Mouse (Mus musculus) inflammation-experienced regulatory T-cells, adult 6 months (primary cell): Measurements from ENCODE around the gene Ncapg2. TPM values are rescaled to one million over a fixed set of nuclear protein-coding genes. Genes with fewer than 3 reads are reported as not detected.

Experiments
- ATAC-seq: one replicate; pipeline ENCODE4 v1.8.0; 2017
- polyA plus RNA-seq, 3 experiments: library from polyadenylated mRNA; unstranded; fragments of 100-300 nt; shearing (Covaris generic); gene quantifications; one replicate each; pipeline ENCODE4 v1.2.1; 2017

The Ncapg2 gene
- 10 to 100 TPM in 1 of 3 experiments, 1 to 10 TPM in 2; 4.6 to 54.0 (median 5.7) TPM for polyA plus RNA-seq

DNA sequence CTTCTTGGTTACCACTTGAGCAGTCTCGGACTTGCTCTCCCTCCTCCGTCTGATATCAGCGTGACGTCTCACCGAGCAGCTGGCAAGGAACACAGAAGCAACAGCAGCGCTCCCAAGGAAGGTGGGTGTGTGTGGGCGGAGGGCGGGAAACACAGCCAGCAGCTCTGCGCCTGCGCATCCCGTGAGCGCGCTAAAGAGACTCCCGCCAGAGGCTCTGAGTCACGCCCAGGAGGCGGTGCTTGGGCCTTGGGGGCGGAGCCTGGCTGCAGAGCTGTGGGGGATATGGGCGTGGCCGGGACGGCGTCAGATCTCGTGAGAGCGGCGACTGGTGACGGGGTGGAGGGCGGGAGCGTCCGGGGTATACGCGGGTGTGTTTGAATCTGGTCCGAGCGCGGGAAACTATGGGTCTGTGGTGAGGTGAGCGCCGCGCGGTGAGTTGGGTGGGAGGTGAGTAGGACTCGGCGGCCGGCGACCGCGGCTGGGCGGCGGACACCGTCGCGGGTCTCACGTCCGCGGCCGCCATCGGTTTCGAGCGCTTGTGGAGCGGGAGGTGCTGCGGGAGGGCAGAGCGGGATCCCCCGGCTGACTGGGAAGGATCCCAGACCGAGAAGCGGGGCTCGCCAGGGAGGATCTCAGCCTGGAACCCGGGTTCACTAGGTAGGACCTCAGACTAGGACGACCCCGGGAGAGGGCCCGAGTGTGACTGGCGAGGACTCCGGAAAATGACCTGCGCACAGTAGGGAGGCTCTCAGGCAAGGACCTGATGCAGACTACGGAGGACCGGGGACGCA, at the start of gene Ncapg2:
Gene Ncapg2 (plus strand): TSS at position 358 of the 791 bp plus-strand sequence.
- ATAC-seq = peak; percentile 99

GRCm38 (mm10) chr12:116362091-116362490, 43.1 kb upstream of the Ncapg2 start:
- ATAC-seq = no peak

DNA sequence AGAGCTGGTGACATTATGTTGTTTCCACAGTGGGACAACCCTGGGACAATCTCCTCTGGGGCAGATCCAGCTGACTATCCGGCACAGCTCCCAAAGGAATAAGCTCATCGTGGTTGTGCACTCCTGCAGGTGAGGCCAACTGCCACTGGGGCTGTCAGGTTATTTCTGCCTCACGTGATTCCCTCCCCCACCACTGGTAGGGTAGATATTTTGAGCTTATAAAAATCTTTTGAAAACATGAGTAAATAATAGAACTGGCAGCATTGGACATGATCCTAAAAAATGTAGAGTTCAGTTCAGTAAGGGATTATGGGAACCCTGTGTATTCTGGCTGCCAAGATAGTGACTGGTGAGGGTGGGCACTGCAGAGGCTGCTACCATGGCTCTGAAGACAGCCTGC, 38.3 kb upstream of the Ncapg2 start:
- ATAC-seq = no peak

DNA sequence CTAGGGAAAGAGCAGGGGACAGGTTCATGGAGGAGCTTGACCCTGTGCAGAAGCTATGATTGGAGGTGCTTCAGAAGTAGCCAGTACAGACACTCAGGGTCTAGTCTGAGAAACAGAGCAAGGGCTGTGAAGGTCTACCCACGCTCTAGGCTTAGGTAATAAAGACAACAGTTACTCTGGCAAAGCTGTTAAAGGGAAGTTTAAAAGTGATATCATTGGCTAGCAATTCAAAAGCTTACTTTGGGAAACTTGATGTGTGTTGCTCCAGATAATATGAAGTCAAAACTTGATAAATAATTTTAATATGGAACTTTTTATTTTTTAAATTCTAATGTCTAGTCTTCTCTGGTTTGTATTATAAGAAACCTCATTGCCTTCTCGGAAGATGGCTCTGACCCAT, 37.9 kb upstream of the Ncapg2 start:
- no peak for ATAC-seq

- no peak for ATAC-seq
Measured at GRCm38 (mm10) chr12:116368857-116369256, 36.3 kb upstream of the Ncapg2 start.

- ATAC-seq = no peak
Measured at GRCm38 (mm10) chr12:116383101-116383500, 22.1 kb upstream of the Ncapg2 start.

- ATAC-seq = peak; percentile 56
Measured at GRCm38 (mm10) chr12:116383995-116384394, 21.2 kb upstream of the Ncapg2 start.

DNA sequence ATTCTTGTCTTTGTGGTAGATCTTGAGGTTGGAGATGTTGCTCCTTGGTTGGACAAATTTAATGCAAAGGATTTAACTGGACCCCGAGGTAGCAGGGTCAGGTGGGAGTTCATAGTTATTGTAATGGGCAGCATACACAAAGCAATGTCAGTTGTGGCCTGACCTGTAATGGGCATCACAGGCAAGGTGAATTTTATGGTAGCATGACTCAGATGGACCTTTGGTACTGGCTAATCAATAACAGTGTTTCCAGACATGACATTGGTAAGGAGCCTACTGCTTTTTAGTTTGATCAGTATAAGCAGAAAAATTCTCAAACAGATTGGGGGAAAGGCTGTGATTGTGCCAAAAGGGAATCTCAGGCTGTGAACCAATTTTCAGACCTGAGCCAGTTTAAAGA, 18.4 kb upstream of the Ncapg2 start:
- ATAC-seq = no peak

DNA sequence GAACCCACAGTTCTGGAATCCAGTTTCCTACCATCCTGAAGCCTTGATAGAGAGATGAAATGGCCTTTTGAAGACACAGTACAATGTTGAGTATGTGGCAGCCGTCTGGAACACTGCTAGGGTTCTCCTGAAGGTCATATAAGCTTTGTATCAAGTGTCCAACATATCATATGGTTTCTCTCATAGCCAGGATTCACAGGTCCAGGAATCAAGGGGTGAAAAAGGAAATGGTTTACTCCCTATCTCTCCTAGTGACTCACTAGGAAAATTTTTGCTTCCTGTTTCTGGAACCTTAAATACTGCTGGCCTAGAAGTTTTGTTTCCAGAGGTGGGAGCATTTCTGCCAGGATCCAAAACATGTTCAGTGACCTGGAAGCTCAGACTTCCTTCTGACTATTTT, 15.3 kb upstream of the Ncapg2 start:
- ATAC-seq = no peak

GRCm38 (mm10) chr12:116394327-116394726, 10.9 kb upstream of the Ncapg2 start:
- ATAC-seq = no peak

DNA sequence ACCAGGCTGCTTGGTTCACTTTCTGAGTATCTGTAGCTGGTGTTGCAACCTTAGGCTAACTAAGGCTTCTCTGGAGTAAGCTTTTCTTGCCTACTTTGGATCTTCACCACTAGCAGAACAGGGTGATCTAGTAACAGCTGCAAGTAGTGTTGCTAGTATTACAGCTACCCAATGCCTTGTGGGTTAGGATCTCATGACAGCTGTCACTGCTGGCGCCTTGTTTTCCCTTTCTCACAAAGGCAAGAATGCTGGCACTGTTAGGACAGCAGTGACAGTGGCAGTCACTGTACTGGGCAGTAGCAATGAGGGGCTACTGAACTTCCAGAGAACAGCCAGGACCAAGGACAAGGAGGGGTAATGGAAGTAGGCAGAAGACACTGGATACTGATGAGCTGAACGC, 9.9 kb upstream of the Ncapg2 start:
- ATAC-seq = no peak

- no peak for ATAC-seq
Measured at GRCm38 (mm10) chr12:116396072-116396695, 9.0 kb upstream of the Ncapg2 start.

DNA sequence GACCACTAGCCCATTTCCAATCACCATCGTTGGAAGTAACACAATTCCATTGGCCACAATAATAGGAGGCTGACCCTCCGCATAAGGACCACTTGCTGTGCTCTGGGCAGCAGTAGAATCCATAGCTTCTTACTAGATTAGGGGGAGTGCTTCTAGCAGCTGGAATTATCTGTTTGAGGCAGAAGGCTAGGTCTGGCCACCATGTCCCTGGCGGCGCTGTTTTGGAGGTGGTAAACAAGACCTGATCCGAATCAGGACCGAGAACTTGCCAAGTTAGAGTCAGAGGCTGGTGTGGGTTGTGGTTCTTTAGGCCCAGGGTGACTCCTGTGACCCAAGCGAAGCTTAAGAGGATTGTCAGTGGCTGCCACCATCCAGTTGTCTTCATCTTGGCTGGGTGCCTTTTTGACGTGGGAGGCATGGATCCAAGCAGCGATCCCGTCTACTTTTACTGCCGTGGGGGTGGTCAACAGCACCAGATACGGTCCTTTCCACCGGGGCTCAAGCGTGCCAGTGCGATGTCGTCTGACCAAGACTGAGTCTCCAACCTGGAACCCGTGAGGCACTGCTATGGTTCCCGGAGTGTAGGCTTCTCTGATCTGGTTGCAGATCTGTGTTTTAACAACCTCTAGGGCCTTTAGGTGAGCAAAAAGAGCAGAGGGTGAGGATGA, 1.1 kb upstream of the Ncapg2 start:
- ATAC-seq = no peak

DNA sequence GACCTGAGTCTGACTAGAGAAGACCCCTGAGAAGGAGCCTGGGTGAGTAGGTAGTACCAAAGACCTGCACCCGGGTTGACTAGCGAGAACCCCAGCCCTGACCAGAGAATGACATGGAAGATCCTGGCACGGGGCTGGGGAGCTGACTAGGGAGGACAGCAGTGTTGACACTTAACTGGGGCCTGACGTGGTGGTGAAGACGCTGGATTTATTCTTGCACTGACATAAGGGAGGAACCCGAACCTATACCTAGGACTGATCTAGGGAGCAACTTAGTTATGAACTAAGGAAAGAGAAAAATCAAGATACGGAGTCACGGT, 594 bp downstream of the Ncapg2 start:
- ATAC-seq = no peak

DNA sequence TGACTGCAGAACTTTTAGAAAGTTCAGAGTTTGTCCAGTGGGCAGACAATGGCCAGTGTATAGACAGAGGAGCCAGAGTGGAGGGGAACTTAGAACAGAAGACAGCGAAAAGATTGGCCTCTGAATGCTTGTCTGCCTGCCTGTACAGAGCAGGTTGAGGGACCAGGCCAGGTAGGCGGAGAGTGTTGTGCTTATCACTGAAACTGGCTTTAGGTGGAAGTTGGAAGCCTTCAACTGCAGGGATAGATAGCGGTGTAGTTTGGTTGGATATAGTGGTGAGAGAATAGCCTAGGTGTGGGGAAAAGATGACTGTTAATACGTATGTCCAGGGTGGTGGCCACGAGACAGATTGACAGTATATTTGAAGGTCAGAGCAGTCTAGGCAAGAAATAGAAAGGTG, 2.7 kb downstream of the Ncapg2 start:
- ATAC-seq = no peak

DNA sequence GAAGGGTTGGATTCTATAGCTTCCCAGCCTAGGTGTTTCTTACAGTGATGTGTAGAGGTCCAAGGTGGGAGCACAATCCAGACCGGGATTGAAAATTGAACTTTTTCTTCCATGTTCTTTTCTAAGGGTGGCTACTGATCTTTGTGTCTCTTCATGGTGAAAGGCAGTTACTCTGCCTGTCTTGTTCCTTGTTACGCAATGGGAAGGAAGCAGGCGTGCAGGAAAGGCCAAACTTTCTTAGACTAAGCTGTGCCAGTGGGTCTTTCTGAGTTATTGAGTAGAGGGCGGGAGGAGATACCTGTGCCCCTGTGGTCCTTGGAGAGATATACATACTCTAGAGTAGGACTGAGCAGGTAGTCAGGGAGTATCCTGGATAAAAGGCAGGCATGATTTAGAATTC, 9.7 kb downstream of the Ncapg2 start:
- no peak for ATAC-seq

DNA sequence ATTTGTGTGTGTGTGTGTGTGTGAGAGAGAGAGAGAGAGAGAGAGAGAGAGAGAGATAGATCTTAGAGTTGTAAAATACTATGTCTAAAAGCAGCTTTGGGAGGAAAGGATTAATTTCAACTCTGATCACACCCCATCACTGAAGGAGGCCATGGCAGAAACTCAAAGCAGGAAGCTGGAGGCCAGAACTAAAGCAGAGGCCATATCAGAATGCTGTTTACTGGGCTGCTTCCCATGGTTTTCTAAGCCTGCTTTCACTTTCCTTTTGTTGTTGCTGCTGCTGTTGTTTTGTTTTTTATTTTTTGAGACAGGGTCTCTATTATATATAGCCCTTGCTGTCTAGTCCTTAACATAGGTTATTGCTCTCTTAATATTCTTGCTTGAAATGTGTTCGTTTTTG, 11.3 kb downstream of the Ncapg2 start:
- peak; percentile 75 for ATAC-seq

DNA sequence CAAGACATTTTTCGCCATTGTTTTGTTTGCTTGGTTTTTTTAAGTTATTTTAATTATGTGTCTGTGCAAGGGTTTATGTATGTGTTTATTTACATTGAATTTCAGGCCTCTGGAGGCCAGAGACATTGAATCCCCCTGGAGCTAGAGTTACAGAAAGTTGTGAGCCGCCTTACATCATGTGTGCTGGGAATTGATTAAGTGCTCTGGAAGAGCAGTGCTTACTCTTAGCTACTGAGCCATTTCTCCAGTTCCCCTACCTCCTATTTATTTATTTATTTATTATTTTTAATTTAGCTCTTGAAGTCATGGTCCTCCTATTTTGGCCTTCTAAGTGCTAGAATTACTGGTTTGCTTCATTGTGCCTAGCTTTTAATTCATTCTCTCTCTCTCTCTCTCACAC, 16.5 kb downstream of the Ncapg2 start:
- no peak for ATAC-seq

- no peak for ATAC-seq
Measured at GRCm38 (mm10) chr12:116425392-116425791, 20.2 kb downstream of the Ncapg2 start.

- ATAC-seq = no peak
Measured at GRCm38 (mm10) chr12:116433742-116434141, 28.5 kb downstream of the Ncapg2 start.

- ATAC-seq = no peak
Measured at GRCm38 (mm10) chr12:116435232-116435631, 30.0 kb downstream of the Ncapg2 start.

GRCm38 (mm10) chr12:116436125-116436524, 30.9 kb downstream of the Ncapg2 start:
- ATAC-seq = no peak

DNA sequence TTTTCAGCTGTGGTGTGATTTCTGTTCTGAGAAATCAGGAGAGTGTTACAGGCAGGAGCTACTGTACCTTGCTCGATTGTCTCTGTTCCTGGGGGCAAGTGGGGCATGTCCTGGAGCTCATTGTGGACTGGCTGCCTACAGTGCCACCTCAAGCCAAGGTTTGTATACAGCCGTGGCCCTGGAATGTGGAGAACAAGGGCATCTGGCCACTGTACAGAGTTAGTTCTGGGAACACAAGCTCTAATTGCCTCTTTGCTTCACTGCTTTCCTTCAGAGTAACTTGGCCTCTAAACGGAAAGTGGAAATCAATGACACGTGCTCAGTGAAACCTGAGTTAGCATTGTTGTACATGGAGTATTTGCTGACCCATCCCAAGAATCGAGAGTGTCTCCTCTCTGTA, 33.4 kb downstream of the Ncapg2 start:
- ATAC-seq = no peak

GRCm38 (mm10) chr12:116442184-116442583, 37.0 kb downstream of the Ncapg2 start:
- no peak for ATAC-seq
